In genomic region chr6:100109979-100110378, GRCm38 (mm10) we compare ENCODE assay signal across 8 mouse cellular contexts.
DNase-seq lines count a peak whose midpoint lies in the region; ATAC-seq lines count a peak whose summit lies in the region.

No protein-coding gene starts in this region.

- H3K4me1 ChIP-seq in lung, embryonic 16.5 days (replicated peaks; ENCODE audit: control insufficient read depth, insufficient read depth, low read length): peaks cover 11% of the 10 kb centered on the region

- no peak overlapping the region for H3K27ac ChIP-seq in lung, embryonic 16.5 days (ENCODE audit: low read length)

- DNase-seq in adrenal gland, adult 2 months: peak; percentile 21
- DNase-seq in adrenal gland, postnatal 25 days: no peak
- peak; percentile 59 to 68 for DNase-seq in urinary bladder, postnatal 4 days (ENCODE audit: low spot score in 2 of 2)
- DNase-seq in urinary bladder, adult 2 months (ENCODE audit: low spot score): no peak
- DNase-seq in cerebellum, adult 11 months: no peak
- no peak for DNase-seq in left cerebral cortex, adult 18-20 months (ENCODE audit: low spot score in 2 of 2)
- no peak for DNase-seq in left cerebral cortex, adult 8-10 months (ENCODE audit: low spot score in 2 of 2)

- no peak overlapping the region for H3K4me3 ChIP-seq in lung, embryonic 16.5 days (ENCODE audit: low read length)

- H3K9ac ChIP-seq in lung, embryonic 16.5 days (ENCODE audit: low read length): no peak overlapping the region

- ATAC-seq in lung, embryonic 16.5 days (ENCODE audit: low read depth): peak; percentile 77

- H3K9me3 ChIP-seq in lung, embryonic 16.5 days (ENCODE audit: control insufficient read depth, low read length): no peaks in the 10 kb centered on the region

- H3K27me3 ChIP-seq in lung, embryonic 16.5 days (ENCODE audit: control insufficient read depth, insufficient read depth, low read depth, low read length): no peaks in the 10 kb centered on the region

- 28% methylated on average over 7 of the region's 7 CpGs for WGBS in lung, embryonic 16.5 days

- no peak overlapping the region for H3K4me2 ChIP-seq in lung, embryonic 16.5 days (ENCODE audit: low read depth, low read length)

- no peaks in the 10 kb centered on the region for H3K36me3 ChIP-seq in lung, embryonic 16.5 days (ENCODE audit: control insufficient read depth, insufficient read depth, low read length)

Comparison
In these comparisons a context has a peak if more than half of its experiments do, and no peak if none do; other contexts are left out.
1. DNase-seq: peak in adrenal gland, adult 2 months (single experiment) and urinary bladder, postnatal 4 days (2 of 2); none in adrenal gland, postnatal 25 days (single experiment), urinary bladder, adult 2 months (single experiment), cerebellum, adult 11 months (single experiment), left cerebral cortex, adult 18-20 months (0 of 2) and left cerebral cortex, adult 8-10 months (0 of 2).